Mouse (Mus musculus) kidney, postnatal 0 days (tissue): ENCODE measurements around the gene Ctsll3. TPM values are rescaled to one million over a fixed set of nuclear protein-coding genes. Genes with fewer than 3 reads are reported as not detected.

Experiments used
- ATAC-seq: fragments of 200-750 bp; cut with Nextera tagmentation; replicated peaks from 2 replicates; pipeline ENCODE4 v1.8.0; 2017; ENCODE audit warnings: low read depth, moderate number of reproducible peaks, moderate TSS enrichment, moderate library complexity; ENCODE audit not compliant: low FRiP score
- DNase-seq: peaks from one replicate; pipeline ENCODE4 v3.0.0-alpha.2; 2016; ENCODE audit warnings: low spot score
- H3K27ac ChIP-seq: fragments of 300-500 bp; sonication (generic); 2 replicates; pipeline ENCODE4 v1.5.1; 2014; ENCODE audit warnings: mild to moderate bottlenecking
- H3K27me3 ChIP-seq: fragments of 300-500 bp; sonication (generic); 2 replicates; pipeline ENCODE4 v1.6.1; 2014; ENCODE audit warnings: low read length, mixed read lengths; ENCODE audit not compliant: insufficient read depth
- H3K36me3 ChIP-seq: fragments of 300-500 bp; sonication (generic); 2 replicates; pipeline ENCODE4 v1.6.1; 2014; ENCODE audit warnings: low read length, mixed read lengths; ENCODE audit not compliant: insufficient read depth
- H3K4me1 ChIP-seq: fragments of 300-500 bp; sonication (generic); replicated peaks from 2 replicates; pipeline ENCODE4 v1.6.1; 2014; ENCODE audit warnings: antibody characterized with exemption, low read length, mixed read lengths; ENCODE audit not compliant: insufficient read depth
- H3K4me2 ChIP-seq: fragments of 300-500 bp; sonication (generic); 2 replicates; pipeline ENCODE4 v1.6.1; 2014; ENCODE audit warnings: mild to moderate bottlenecking, low read length, moderate library complexity, mixed read lengths
- H3K4me3 ChIP-seq: fragments of 300-500 bp; sonication (generic); replicated peaks from 2 replicates; pipeline ENCODE4 v1.5.1; 2014; ENCODE audit warnings: low read depth, low read length
- H3K9ac ChIP-seq: fragments of 300-500 bp; sonication (generic); 2 replicates; pipeline ENCODE4 v1.6.1; 2014; ENCODE audit warnings: low read depth, low read length
- H3K9me3 ChIP-seq: fragments of 300-500 bp; sonication (generic); replicated peaks from 2 replicates; pipeline ENCODE4 v1.6.1; 2016; ENCODE audit warnings: low read length, inconsistent platforms, mixed read lengths
- CTCF ChIP-seq: IDR thresholded peaks from 2 replicates; pipeline ENCODE4 v1.5.1; 2016; ENCODE audit warnings: antibody characterized with exemption, low read depth, mild to moderate bottlenecking, moderate library complexity
- WGBS: fragments of 180-500 bp; shearing (Covaris S2); extraction: QIAGEN DNeasy Blood & Tissue Kit; methylation state at CpG from one replicate; pipeline ENCODE4 v1.1.7; 2014; 5-methylcytosine and 5-hydroxymethylcytosine counted together
- polyA plus RNA-seq: library from polyadenylated mRNA; unstranded; fragments of >200 nt; fragmentation: Nextera tagmentation; extraction: Ambion mirVana; gene quantifications from 2 replicates; pipeline ENCODE4 v1.2.1, GENCODE M21; 2015

Gene Ctsll3
- polyA plus RNA-seq, result not detected in 2 replicates

DNA sequence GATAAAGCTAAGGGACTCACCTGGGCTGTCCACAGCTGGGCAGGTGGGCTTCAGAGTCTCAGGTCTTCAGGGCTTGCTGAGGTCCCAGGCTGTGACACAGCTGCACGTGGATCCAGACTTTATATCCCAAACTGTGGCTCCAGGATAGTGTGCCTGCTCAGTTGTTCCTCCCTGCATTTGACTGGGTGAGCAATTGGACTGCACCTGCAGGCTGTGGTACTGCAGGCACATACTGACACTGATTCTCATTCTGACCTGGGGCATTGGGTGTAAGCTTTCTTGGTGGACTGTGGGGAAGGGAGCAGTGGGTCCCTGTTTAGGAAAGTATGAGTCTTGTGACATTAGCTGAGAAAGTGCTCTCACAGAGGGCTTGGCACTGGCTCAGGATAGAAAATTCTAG is at the start of gene Ctsll3:
Gene Ctsll3, minus strand, starts transcription at position 101 of the 400 bp plus-strand sequence.
- no peaks in the 10 kb centered on the region for H3K27me3 ChIP-seq
- TF ChIP-seq CTCF, result no peak
- no peaks in the 10 kb centered on the region for H3K9me3 ChIP-seq
- H3K4me2 ChIP-seq, result no peak within 1 kb of the TSS
- H3K4me3 ChIP-seq, result no peak within 1 kb of the TSS
- H3K27ac ChIP-seq, result no peak within 1 kb of the TSS
- H3K9ac ChIP-seq, result no peak within 1 kb of the TSS
- WGBS, result 52% methylated on average over 1 of the region's 1 CpGs
- ATAC-seq, result no peak
- no peaks in the 10 kb centered on the region for H3K36me3 ChIP-seq
- DNase-seq, result no peak
- no peaks in the 10 kb centered on the region for H3K4me1 ChIP-seq

DNA sequence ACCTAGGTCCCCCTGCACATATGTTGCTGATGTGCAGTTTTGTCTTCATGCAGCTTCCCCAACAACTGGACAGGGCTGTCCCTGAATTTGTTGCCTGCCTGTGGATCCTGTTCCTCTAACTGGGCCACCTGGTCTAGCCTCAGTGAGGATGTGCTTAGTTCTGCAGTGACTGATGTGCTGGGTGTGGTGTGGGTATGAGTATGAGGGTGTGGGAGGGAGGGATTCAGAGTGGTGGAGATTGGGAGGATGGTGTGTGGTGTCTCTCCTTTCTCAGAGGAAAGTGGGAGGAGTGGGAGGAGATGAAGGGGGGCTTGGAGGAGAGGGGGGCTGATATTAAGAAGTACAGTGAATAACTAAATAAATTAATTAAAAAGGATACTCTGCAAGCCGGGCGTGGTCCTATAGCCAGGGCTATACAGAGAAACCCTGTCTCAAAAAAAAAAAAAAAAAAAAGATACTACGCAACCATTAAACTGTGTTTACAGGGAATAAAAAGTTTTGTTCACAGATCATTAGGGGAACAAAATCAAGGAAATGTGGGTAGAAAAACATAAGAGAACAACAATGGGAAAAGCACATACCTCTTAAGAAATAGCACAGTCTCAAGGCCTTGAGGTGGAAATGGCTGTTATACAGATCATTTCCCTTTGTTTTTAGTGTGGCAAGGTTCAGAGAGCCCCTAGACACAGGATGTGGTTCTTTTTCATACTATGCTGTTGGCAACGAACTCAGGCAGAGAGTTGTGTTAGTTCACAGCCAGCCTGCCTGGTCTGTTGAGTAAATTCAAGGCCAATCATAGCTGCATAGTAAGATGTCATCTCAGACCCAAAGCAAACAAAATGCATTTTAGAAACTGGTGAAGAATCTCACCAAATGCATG is 45.8 kb upstream of the Ctsll3 start:
- H3K9me3 ChIP-seq, result no peaks in the 10 kb centered on the region
- peak; percentile 6 for DNase-seq
- H3K27me3 ChIP-seq, result no peaks in the 10 kb centered on the region
- TF ChIP-seq CTCF, result no peak
- H3K4me1 ChIP-seq, result no peaks in the 10 kb centered on the region
- no peak for ATAC-seq
- H3K36me3 ChIP-seq, result no peaks in the 10 kb centered on the region
- H3K4me2 ChIP-seq, result no peak overlapping the region
- WGBS, result 75% methylated on average over 4 of the region's 4 CpGs
- H3K9ac ChIP-seq, result no peak overlapping the region
- no peak overlapping the region for H3K4me3 ChIP-seq
- no peak overlapping the region for H3K27ac ChIP-seq

DNA sequence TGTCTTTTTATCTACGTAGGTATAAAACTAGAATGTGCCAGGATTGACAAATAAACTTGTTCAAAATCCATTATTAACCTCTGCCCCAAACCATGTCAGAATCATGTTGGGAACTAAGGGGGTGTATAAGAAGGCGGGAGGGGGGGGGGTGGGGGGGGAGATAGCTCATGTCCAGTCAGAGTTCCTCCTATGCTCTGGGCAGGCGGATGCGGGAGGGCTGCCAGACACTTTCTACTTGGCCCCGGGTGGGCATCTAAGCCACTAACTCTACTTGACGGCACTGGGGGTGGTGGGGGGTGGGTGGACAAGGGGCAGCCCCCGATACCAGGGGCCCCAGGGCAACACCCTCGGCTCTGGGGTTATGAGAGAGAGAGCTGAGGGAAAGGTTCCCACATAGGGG is 40.5 kb upstream of the Ctsll3 start:
- Histone ChIP-seq H3K27ac (no peak overlapping the region), H3K4me1 (no peaks in the 10 kb centered on the region), H3K4me3 (no peak overlapping the region), H3K9ac (no peak overlapping the region), H3K36me3 (no peaks in the 10 kb centered on the region), H3K27me3 (no peaks in the 10 kb centered on the region), H3K4me2 (no peak overlapping the region), H3K9me3 (no peaks in the 10 kb centered on the region)
- 76% methylated on average over 8 of the region's 8 CpGs for WGBS
- ATAC-seq (no peak), DNase-seq (no peak)
- no peak for TF ChIP-seq CTCF

DNA sequence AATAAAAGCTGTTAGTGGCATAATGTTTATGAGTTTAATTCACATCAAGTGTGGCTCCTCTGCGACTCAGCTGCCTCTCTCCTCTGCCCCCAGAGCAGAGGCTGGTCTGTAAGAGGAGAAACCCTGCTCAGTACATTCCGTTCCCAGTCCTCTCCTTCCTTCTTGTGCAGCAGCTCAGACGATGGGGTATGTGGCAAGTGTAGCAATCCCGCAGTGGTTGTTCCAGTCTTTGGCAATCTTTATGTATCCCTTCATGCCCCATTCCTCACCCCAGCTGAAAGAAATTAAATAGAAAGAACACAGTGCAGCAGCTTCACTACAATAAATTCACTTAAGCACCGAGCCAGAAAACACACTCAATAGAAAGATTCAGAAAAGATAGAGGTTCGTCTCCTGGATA is 40.1 kb upstream of the Ctsll3 start:
- H3K4me2 ChIP-seq, result no peak overlapping the region
- H3K27ac ChIP-seq, result no peak overlapping the region
- DNase-seq (no peak), ATAC-seq (no peak)
- H3K9me3 ChIP-seq, result no peaks in the 10 kb centered on the region
- no peak overlapping the region for H3K4me3 ChIP-seq
- no peaks in the 10 kb centered on the region for H3K27me3 ChIP-seq
- TF ChIP-seq CTCF, result no peak
- H3K9ac ChIP-seq, result no peak overlapping the region
- no peaks in the 10 kb centered on the region for H3K36me3 ChIP-seq
- no peaks in the 10 kb centered on the region for H3K4me1 ChIP-seq
- 78% methylated on average over 6 of the region's 6 CpGs for WGBS

DNA sequence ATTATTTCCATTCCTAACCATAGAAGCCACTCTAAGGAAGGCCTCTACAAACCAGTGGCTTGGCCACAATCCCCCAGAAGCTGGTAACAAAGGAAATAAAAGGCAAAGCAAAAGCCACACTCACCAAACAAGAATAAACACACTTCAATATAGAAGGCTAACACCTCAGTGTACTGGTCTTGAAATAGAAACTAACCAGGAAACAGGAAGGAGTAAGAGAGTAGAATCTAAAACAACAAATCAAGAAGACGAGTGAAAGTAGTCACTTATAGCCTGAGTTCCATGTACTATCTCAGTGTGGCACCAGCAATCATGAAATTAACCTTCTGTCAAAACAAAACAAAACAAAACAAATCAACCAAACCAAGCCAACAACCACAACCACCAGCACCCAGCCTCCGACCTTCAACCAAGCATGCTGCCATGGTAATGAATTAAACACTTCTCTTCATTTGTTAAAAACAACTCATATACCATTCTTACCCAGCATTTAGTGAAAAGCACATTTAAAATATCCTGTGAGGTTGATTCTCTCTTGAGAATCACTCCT is 36.8 kb upstream of the Ctsll3 start:
- Histone ChIP-seq H3K36me3 (no peaks in the 10 kb centered on the region), H3K4me1 (no peaks in the 10 kb centered on the region), H3K9ac (no peak overlapping the region), H3K4me2 (no peak overlapping the region), H3K27ac (no peak overlapping the region), H3K4me3 (no peak overlapping the region), H3K9me3 (no peaks in the 10 kb centered on the region), H3K27me3 (no peaks in the 10 kb centered on the region)
- TF ChIP-seq CTCF, result no peak
- DNase-seq (no peak), ATAC-seq (no peak)
- WGBS, result 67% methylated on average over 2 of the region's 2 CpGs

DNA sequence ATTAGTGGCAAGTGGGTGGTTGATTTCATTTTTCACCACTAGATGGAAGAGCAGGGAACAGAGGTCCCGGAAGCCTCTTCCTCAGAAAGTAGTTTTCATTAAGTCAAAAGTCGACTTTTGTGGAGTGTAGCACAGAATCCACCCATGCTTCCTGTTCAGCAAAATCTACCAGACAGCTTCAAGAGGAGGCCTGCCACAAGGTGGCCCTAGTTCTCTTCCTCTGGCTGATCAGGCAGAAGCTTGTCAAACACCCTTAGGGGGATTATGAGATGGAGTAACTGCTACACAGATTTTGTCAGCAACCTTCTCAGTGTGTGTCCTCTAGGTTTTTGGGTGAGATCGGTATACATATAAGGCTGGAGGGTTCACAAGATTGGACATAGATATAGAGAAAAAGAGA is 23.4 kb upstream of the Ctsll3 start:
- Histone ChIP-seq H3K27me3 (no peaks in the 10 kb centered on the region), H3K4me3 (no peak overlapping the region), H3K4me2 (no peak overlapping the region), H3K4me1 (no peaks in the 10 kb centered on the region), H3K27ac (no peak overlapping the region), H3K9ac (no peak overlapping the region), H3K9me3 (no peaks in the 10 kb centered on the region), H3K36me3 (no peaks in the 10 kb centered on the region)
- TF ChIP-seq CTCF, result peak; percentile 60
- WGBS, result 57% methylated on average over 3 of the region's 3 CpGs
- peak; percentile 40 for DNase-seq
- ATAC-seq, result no peak
